Mouse (Mus musculus): ENCODE results near the gene Tmem132a. TPM values are rescaled to one million over a fixed set of nuclear protein-coding genes. Genes with fewer than 3 reads are reported as not detected.

The Tmem132a gene
- polyA plus RNA-seq, 1 experiment from 2014 or later: 77.5 TPM

DNA sequence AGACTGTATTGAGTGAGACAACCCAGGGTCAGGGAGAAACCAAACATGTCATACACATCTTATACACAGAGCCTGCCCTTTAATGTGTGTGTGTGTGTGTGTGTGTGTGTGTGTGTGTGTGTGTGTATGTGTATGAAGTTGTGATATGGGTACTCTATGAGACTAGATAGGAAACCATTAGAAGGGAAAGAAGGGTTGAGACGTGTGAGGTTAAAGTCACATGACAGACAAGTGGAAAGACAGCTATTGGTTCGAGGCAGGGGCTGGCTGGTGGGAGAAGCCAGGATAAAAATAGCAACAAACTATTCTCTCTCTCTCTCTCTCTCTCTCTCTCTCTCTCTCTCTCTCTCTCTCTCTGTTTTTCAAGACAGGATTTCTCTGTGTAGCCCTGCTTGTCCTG lies 53.3 kb downstream of the Tmem132a start:
- Histone ChIP-seq H3K36me3 (no peaks in the 10 kb centered on the region), H3K27ac (no peak overlapping the region), H3K27me3 (ENCODE audit: insufficient read depth, poor library complexity, severe bottlenecking) (no peaks in the 10 kb centered on the region), H3K9me3 (no peaks in the 10 kb centered on the region), H3K4me3 (no peak overlapping the region), H3K4me1 (peaks cover 8% of the 10 kb centered on the region)
- WGBS: 35% methylated on average over 2 of the region's 2 CpGs
- DNase-seq (ENCODE audit: low spot score): no peak

DNA sequence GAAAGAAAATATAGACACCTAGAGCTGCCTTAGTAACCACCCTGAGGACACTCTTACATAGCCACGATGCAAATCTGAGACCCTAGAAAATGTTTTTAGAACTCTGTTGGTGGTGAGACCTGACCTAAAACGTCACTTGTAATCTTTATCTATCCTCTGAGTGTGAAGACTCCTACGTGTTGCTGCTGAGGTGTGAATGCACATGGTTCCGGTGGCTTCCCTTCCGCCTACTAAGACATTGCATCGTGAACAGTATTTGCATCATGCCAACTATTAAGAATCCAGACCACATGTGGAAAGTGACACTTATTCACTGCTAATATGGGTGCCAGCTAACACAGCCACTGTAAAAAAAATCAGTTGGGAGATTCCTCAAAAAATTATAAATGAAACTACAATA lies 53.9 kb downstream of the Tmem132a start:
- 78% methylated on average over 6 of the region's 6 CpGs for WGBS
- Histone ChIP-seq H3K27ac (no peak overlapping the region), H3K27me3 (ENCODE audit: insufficient read depth, poor library complexity, severe bottlenecking) (no peaks in the 10 kb centered on the region), H3K4me1 (peaks cover 8% of the 10 kb centered on the region), H3K4me3 (no peak overlapping the region), H3K9me3 (no peaks in the 10 kb centered on the region), H3K36me3 (no peaks in the 10 kb centered on the region)
- DNase-seq (ENCODE audit: low spot score): no peak

DNA sequence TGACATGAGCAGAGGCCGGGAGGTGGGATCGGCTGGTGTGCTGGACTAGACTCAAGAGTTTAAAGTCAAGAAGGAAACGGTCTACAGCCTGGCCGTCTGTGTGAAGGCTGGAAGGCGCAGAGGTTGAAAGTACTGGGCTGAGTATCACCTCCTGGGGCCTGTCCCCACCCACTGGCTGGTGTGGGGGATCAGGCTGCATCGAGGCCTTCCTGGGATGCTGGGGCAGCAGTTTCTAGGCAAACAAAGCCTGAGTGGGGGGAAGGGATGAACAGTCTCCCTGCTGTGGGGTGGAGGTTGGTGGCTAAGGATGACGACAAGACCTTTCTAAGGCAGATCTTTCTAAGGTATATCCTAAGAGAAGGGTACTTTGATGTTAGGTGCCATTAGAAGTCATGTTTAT lies 55.8 kb downstream of the Tmem132a start:
- Histone ChIP-seq H3K27me3 (ENCODE audit: insufficient read depth, poor library complexity, severe bottlenecking) (no peaks in the 10 kb centered on the region), H3K27ac (no peak overlapping the region), H3K9me3 (no peaks in the 10 kb centered on the region), H3K4me3 (no peak overlapping the region), H3K4me1 (peaks cover 8% of the 10 kb centered on the region), H3K36me3 (no peaks in the 10 kb centered on the region)
- DNase-seq (ENCODE audit: low spot score): no peak
- 63% methylated on average over 7 of the region's 7 CpGs for WGBS

DNA sequence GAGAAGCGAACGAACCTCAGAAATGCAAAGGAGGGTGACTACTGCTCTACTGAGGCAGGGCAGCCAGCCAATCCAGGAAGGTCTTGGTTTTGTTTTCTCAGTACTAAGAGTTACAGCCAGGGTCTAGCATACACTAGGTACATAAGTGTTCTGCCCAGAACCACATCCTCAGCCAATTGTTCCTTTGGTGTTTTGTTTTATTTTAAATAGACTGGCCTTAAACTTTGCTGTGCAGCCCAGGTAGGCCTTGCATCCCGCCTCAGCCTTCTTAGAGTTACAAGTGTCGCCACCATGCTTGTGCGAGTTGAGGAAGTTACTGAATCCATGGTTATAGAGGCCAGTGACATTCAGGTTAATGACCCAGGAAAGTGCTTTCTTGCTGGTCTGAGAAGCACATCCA lies 56.7 kb downstream of the Tmem132a start:
- H3K4me1 ChIP-seq: peaks cover under 1% of the 10 kb centered on the region; the same call in 1 of the 2 replicates
- WGBS: 91% methylated on average over 5 of the region's 5 CpGs

DNA sequence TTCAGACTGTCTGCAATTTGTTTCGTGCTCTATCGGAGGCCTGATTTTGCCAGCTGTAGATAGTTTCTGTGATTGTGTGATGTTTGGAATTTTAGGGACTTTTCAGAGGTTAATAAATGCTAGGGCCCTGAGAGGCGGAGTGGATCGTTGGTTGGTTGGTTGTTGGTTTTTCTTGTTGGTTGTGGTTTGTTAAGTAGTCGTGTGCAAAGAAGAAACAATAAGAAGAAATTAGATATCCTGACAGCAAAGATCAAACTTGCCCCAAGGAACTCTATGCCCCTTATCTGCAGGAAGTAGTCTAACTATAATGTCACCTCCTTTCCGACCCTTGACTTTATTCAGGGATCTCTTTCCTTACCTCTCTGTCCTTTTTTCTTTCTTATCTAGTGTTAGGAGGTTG lies 58.3 kb downstream of the Tmem132a start:
- H3K4me1 ChIP-seq: no peaks in the 10 kb centered on the region
- H3K27me3 ChIP-seq (ENCODE audit: insufficient read depth, poor library complexity, severe bottlenecking): peaks cover 4% of the 10 kb centered on the region; the same call in 1 of the 2 replicates
- no peak overlapping the region for H3K4me3 ChIP-seq
- H3K27ac ChIP-seq: no peak overlapping the region
- no peaks in the 10 kb centered on the region for H3K36me3 ChIP-seq
- no peak for DNase-seq (ENCODE audit: low spot score)
- H3K9me3 ChIP-seq: no peaks in the 10 kb centered on the region
- 79% methylated on average over 6 of the region's 6 CpGs for WGBS

More for the DNA sequence above, 56.7 kb downstream of the Tmem132a start:
- Histone ChIP-seq H3K4me3 (no peak overlapping the region), H3K36me3 (no peaks in the 10 kb centered on the region), H3K27ac (no peak overlapping the region), H3K9me3 (no peaks in the 10 kb centered on the region), H3K27me3 (ENCODE audit: insufficient read depth, poor library complexity, severe bottlenecking) (peaks cover 3% of the 10 kb centered on the region; the same call in 1 of the 2 replicates)
- DNase-seq (ENCODE audit: low spot score): no peak

DNA sequence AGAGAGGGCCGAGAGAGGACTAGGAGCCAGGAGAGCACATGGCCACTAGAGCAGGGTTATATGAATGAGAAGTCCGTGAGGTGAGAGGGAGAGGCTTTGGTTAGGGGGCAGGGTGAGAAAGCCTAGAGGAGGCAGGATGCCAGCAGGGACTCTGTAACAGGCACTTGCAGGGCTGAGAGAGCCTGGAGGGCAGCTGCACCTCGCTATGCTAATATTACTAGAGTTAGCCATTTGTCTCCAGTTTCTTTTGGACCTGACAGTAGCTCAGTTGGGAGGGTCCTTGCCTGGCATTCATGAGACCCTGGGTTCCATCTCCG lies 59.6 kb downstream of the Tmem132a start:
- Histone ChIP-seq H3K9me3 (no peaks in the 10 kb centered on the region), H3K27ac (no peak overlapping the region)
- no peak for DNase-seq (ENCODE audit: low spot score)

DNA sequence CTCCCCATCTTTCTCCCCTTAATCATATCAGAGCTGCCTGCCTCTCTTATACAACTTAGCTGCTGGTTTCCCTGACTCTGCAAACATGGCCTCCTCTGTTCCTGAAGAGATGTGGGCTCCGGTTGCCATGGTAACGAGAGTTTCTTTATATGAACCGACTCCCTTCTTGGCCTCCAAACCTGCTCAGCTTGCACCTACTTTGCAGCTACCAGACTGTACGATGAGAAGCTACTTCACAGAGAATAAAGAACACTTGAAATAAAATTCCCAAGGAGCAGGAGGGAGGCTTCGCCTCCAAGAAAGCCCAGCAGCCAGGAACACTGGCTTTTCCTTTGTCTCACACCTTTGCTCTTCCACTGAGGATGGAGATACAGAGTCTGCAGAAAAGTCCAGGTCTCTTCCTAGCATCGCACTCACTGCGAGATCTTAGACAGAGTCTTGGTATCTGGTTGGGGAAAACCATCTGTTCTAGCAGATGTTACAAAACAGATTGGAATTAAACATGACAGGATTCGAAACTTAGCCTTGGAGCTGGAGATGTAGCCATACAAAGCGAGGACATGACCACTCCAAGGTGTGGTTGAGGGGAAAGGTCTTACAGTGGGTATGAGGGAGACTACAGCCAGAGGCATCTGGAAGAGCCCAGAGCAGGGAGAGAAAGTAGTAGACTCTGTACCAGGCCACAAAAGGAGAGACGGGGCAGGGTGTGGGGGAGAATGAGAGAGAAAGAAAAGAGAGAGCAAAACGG lies 60.1 kb downstream of the Tmem132a start:
- no peaks in the 10 kb centered on the region for H3K36me3 ChIP-seq
- H3K27ac ChIP-seq: no peak overlapping the region
- no peak for DNase-seq (ENCODE audit: low spot score)
- H3K4me1 ChIP-seq: no peaks in the 10 kb centered on the region
- no peaks in the 10 kb centered on the region for H3K9me3 ChIP-seq
- WGBS: 75% methylated on average over 11 of the region's 11 CpGs
- H3K27me3 ChIP-seq (ENCODE audit: insufficient read depth, poor library complexity, severe bottlenecking): peaks cover 4% of the 10 kb centered on the region; the same call in 1 of the 2 replicates
- no peak overlapping the region for H3K4me3 ChIP-seq

More for the DNA sequence above, 59.6 kb downstream of the Tmem132a start:
- Histone ChIP-seq H3K27me3 (ENCODE audit: insufficient read depth, poor library complexity, severe bottlenecking) (peaks cover 4% of the 10 kb centered on the region; the same call in 1 of the 2 replicates), H3K36me3 (no peaks in the 10 kb centered on the region), H3K4me3 (no peak overlapping the region), H3K4me1 (no peaks in the 10 kb centered on the region)
- 42% methylated on average over 4 of the region's 4 CpGs for WGBS

DNA sequence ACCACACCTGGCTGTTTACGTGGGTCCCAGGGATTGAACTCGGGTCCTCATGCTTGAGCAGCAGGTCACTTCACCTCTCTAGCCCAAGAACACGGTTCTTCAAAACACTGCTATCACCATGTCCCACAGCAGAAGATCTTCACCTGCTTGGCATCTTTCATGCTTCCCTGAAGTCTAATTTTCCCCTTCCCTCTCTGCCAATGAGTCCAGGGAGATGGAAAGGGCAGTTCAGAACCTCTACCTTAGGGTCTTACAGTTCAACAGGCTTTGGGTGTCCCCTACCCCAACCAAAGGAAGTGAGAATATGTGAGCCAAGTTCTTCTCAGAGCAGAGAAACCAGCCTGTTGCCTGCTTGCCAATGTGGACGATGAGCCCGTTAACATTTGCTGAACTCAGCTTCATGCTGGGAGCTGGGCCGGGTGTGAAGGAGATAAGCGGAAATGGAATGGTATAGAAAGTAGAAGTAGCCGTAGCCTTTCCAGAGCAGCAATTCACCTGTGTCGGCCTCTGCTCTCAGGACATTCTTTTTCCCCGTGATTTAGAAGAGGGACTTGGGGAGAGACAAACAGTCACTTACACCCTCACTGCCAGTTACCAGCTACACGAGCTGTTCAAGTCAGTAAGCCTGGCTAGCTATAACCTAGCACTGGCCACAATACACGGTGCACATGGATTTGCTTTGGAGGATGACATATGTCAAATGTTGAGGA lies 61.1 kb downstream of the Tmem132a start:
- H3K36me3 ChIP-seq: no peaks in the 10 kb centered on the region
- no peak overlapping the region for H3K27ac ChIP-seq
- H3K4me1 ChIP-seq: no peaks in the 10 kb centered on the region
- WGBS: 75% methylated on average over 12 of the region's 12 CpGs
- H3K27me3 ChIP-seq (ENCODE audit: insufficient read depth, poor library complexity, severe bottlenecking): peaks cover 4% of the 10 kb centered on the region; the same call in 1 of the 2 replicates
- H3K9me3 ChIP-seq: no peaks in the 10 kb centered on the region
- DNase-seq (ENCODE audit: low spot score): no peak
- no peak overlapping the region for H3K4me3 ChIP-seq

Other genes with a start within 250 kb of the Tmem132a start
- gene Vwce, start 235.7 kb downstream of the Tmem132a start, polyA plus RNA-seq (2016; fragmentation: Nextera tagmentation; extraction: Ambion mirVana): 0.81 and 3.0 TPM in 2 replicates
- not detected in 2 replicates for gene Pga5, start 191.9 kb downstream of the Tmem132a start, polyA plus RNA-seq (2016; fragmentation: Nextera tagmentation; extraction: Ambion mirVana)
- gene Vps37c, start 181.2 kb downstream of the Tmem132a start, polyA plus RNA-seq (2016; fragmentation: Nextera tagmentation; extraction: Ambion mirVana): 26.5 and 26.7 TPM in 2 replicates
- 0.18 and 0.28 TPM in 2 replicates for gene Cd5, start 130.9 kb downstream of the Tmem132a start, polyA plus RNA-seq (2016; fragmentation: Nextera tagmentation; extraction: Ambion mirVana)
- gene Cd6, start 39.9 kb downstream of the Tmem132a start, polyA plus RNA-seq (2016; fragmentation: Nextera tagmentation; extraction: Ambion mirVana): 0.06 TPM in 1 of 2 replicates, not detected in the other
- 0.16 and 0.22 TPM in 2 replicates for gene Slc15a3, start 30.2 kb downstream of the Tmem132a start, polyA plus RNA-seq (2016; fragmentation: Nextera tagmentation; extraction: Ambion mirVana)
- 67.8 and 68.2 TPM in 2 replicates for gene Tmem109, start 12.1 kb upstream of the Tmem132a start, polyA plus RNA-seq (2016; fragmentation: Nextera tagmentation; extraction: Ambion mirVana)
- 21.3 and 48.5 TPM in 2 replicates for gene Prpf19, start 25.3 kb upstream of the Tmem132a start, polyA plus RNA-seq (2016; fragmentation: Nextera tagmentation; extraction: Ambion mirVana)
- not detected in 2 replicates for gene Zp1, start 50.7 kb upstream of the Tmem132a start, polyA plus RNA-seq (2016; fragmentation: Nextera tagmentation; extraction: Ambion mirVana)
- gene Ptgdr2, start 67.2 kb upstream of the Tmem132a start, polyA plus RNA-seq (2016; fragmentation: Nextera tagmentation; extraction: Ambion mirVana): 0.19 and 0.30 TPM in 2 replicates
- 27.2 and 39.6 TPM in 2 replicates for gene Ccdc86, start 79.3 kb upstream of the Tmem132a start, polyA plus RNA-seq (2016; fragmentation: Nextera tagmentation; extraction: Ambion mirVana)
- gene Ms4a10, start 104.7 kb upstream of the Tmem132a start, polyA plus RNA-seq (2016; fragmentation: Nextera tagmentation; extraction: Ambion mirVana): 0.20 TPM in 1 of 2 replicates, not detected in the other
- not detected in 2 replicates for gene Ms4a15, start 123.3 kb upstream of the Tmem132a start, polyA plus RNA-seq (2016; fragmentation: Nextera tagmentation; extraction: Ambion mirVana)
- not detected in 2 replicates for gene Ms4a18, start 148.1 kb upstream of the Tmem132a start, polyA plus RNA-seq (2016; fragmentation: Nextera tagmentation; extraction: Ambion mirVana)
- not detected in 2 replicates for gene Ms4a8a, start 211.2 kb upstream of the Tmem132a start, polyA plus RNA-seq (2016; fragmentation: Nextera tagmentation; extraction: Ambion mirVana)

Measured in heart, embryonic 10.5 days (tissue).